Mouse (Mus musculus) CD4-positive, CD25-positive, alpha-beta regulatory T cell, adult 9 weeks (primary cell): ENCODE results near the gene Ift140. TPM values are rescaled to one million over a fixed set of nuclear protein-coding genes. Genes with fewer than 3 reads are reported as not detected.

Experiments used
- polyA plus RNA-seq: library from polyadenylated mRNA; unstranded; fragments of 100-300 nt; shearing (Covaris generic); gene quantifications from one replicate; pipeline ENCODE4 v1.2.1, GENCODE M21; 2017

The Ift140 gene
- polyA plus RNA-seq, result 26.0 TPM

GRCm38 (mm10) chr17:25015655-25016291, at the start of gene Ift140, which contains the start of gene Cramp1l:
TSS of gene Ift140 (plus strand) at chr17:25016085.
TSS of gene Cramp1l (minus strand) at chr17:25015788.

GRCm38 (mm10) chr17:25083444-25083931, 67.6 kb downstream of the Ift140 start, which contains the start of gene Tmem204:
TSS of gene Tmem204 (minus strand) at chr17:25083591.

DNA sequence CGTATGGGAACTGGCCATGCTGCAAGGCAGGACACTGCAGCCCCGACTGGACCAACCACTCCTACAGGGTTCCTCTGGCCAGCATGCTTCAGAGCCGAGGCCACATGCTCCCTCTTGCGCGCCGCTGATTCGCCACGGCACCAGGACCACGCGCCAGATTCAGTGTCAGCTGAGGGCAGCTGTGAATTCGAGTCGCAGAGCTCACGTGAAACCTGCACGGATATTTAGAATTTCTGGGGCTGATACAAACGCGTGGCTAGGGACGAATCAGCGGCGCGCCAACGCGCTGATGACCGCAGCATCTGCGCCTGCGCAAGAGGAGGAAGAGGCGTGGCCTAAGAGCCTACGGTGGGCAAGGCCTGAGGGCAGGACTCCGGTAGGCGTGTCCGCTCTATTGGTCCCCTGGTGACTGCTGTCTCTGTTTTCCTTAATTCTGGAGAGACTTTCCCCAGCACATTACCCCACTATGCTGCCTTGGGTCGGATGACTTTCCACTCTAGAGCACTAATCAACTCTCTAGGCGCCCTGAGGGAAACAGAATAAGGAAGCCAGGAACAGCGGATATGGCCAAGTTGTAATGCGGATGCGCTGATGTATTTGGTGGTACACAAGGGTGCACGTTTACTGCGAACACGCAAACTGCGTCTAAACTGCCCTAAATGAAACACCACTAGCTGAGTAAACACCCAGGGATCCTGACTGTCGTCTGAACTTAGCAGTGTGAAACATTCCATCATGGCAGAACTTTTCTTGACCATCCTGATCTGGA, 100.0 kb downstream of the Ift140 start, which contains the start of gene Telo2:
Gene Telo2 (minus strand): TSS at position 304 of the 769 bp plus-strand sequence.

DNA sequence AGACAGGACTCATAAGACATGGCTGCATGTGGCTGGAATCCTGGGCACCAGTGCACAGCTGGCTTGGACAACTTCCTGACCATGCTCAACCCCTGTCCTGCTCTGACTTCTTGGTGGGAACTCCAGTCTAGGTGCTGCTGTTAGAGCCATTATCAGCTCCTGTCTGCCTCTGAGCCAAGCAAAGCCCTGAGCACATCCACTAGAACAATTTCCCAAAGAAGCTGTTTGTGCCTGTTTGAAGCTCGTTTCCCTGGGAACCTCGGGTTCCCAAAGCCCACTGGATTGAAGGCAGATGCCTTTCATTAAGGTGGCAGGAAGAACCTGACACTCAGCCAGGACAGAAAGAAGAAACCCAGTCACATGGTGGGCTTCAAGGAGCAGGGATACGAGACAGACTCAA, 104.5 kb downstream of the Ift140 start, which contains the start of gene Ptx4:
Gene Ptx4 (plus strand): TSS at position 355 of the 400 bp plus-strand sequence.

DNA sequence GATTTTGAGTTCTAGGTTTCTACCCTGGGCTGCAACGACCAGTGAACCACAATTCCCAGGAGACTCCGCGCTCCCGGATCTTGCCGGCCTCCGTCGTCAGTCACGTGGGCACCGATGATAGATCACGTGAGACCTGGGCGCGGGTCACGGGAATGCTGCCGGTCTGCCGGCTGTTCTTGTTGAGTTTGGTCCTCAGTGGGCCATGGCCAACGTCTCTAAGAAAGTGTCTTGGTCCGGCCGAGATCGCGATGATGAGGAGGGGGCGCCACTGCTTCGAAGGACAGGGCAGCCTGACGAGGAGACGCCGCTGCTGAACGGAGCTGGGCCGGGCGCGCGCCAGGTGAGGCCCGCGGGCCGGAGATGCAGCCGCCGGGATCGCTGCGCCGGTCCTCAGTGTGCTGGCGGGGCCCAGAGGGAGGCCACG, 117.4 kb downstream of the Ift140 start, which contains the start of gene Clcn7:
Gene Clcn7 (plus strand): TSS at position 117 of the 424 bp plus-strand sequence.

Other genes starting within 250 kb of the Ift140 start
- not detected for gene Meiob, start 211.8 kb upstream of the Ift140 start, polyA plus RNA-seq
- gene Hagh, start 175.9 kb upstream of the Ift140 start, polyA plus RNA-seq, result 49.6 TPM
- 2.7 TPM for gene Fahd1, start 165.7 kb upstream of the Ift140 start, polyA plus RNA-seq
- gene Igfals, start 150.1 kb upstream of the Ift140 start, polyA plus RNA-seq, result not detected
- gene Nubp2, start 129.7 kb upstream of the Ift140 start, polyA plus RNA-seq, result 113 TPM
- gene Spsb3, start 129.4 kb upstream of the Ift140 start, polyA plus RNA-seq, result 58.4 TPM
- gene Eme2, start 121.0 kb upstream of the Ift140 start, polyA plus RNA-seq, result 64.8 TPM
- 40.9 TPM for gene Mrps34, start 121.0 kb upstream of the Ift140 start, polyA plus RNA-seq
- 69.5 TPM for gene Nme3, start 119.6 kb upstream of the Ift140 start, polyA plus RNA-seq
- gene Mapk8ip3, start 79.1 kb upstream of the Ift140 start, polyA plus RNA-seq, result 46.1 TPM
- 33.0 TPM for gene Jpt2, start 55.4 kb upstream of the Ift140 start, polyA plus RNA-seq
- 3.3 TPM for gene Cramp1l, start 297 bp upstream of the Ift140 start, polyA plus RNA-seq
- 1.3 TPM for gene Tmem204, start 67.5 kb downstream of the Ift140 start, polyA plus RNA-seq
- gene Telo2, start 99.9 kb downstream of the Ift140 start, polyA plus RNA-seq, result 39.0 TPM
- gene Ptx4, start 104.7 kb downstream of the Ift140 start, polyA plus RNA-seq, result not detected
- gene Clcn7, start 117.3 kb downstream of the Ift140 start, polyA plus RNA-seq, result 49.9 TPM
- gene Ccdc154, start 146.4 kb downstream of the Ift140 start, polyA plus RNA-seq, result not detected
- not detected for gene Gm38655, start 159.4 kb downstream of the Ift140 start, polyA plus RNA-seq
- 32.7 TPM for gene BC003965, start 168.5 kb downstream of the Ift140 start, polyA plus RNA-seq
- 44.1 TPM for gene Unkl, start 172.3 kb downstream of the Ift140 start, polyA plus RNA-seq
- gene Gnptg, start 224.0 kb downstream of the Ift140 start, polyA plus RNA-seq, result 106 TPM
- gene Tsr3, start 224.1 kb downstream of the Ift140 start, polyA plus RNA-seq, result 34.7 TPM
- 30.7 TPM for gene Baiap3, start 240.3 kb downstream of the Ift140 start, polyA plus RNA-seq